Mouse (Mus musculus) ES-E14 (cell line): ENCODE measurements around the gene Trmt44.

Experiments
- CHD2 ChIP-seq: IDR thresholded peaks from 2 replicates; pipeline ENCODE4 v1.6.1; 2014; ENCODE audit warnings: mild to moderate bottlenecking, low read depth, low read length, inconsistent platforms
- HCFC1 ChIP-seq: IDR thresholded peaks from 2 replicates; pipeline ENCODE4 v1.6.1; 2012; ENCODE audit warnings: low read length, inconsistent platforms, borderline replicate concordance; ENCODE audit not compliant: insufficient read depth
- ZC3H11A ChIP-seq: IDR thresholded peaks from 2 replicates; pipeline ENCODE4 v1.6.1; 2012; ENCODE audit warnings: low read depth, mild to moderate bottlenecking, inconsistent platforms, low read length, borderline replicate concordance
- ZNF384 ChIP-seq: IDR thresholded peaks from 2 replicates; pipeline ENCODE4 v1.6.1; 2012; ENCODE audit warnings: low read depth, low read length, inconsistent platforms

DNA sequence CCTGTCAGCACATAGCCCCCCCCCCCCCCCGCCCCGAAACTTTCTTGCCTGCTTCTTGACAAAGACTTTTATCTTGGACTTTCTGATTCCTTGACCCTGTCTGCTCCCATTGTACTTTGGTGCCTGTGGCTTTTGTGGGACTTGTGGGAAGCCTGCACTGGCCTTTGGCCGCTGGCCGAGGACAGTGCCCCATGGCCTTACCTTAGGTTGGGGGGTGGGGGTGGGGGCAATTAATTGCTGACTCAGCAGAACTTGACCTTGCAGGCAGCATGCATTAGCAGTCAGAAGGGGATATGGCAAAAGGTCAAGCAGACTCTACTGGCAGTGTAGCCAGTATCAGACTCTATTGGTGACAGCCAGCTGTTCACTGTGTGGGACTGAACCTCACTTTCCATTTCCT lies 16.6 kb upstream of the Trmt44 start:
- TF ChIP-seq ZNF384 (no peak), ZC3H11A (no peak), HCFC1 (no peak), CHD2 (no peak)
